Mouse (Mus musculus) monocyte, adult 5-6 weeks (primary cell): Measurements from ENCODE around the gene Ifnar2. TPM values are rescaled to one million over a fixed set of nuclear protein-coding genes. Genes with fewer than 3 reads are reported as not detected.
"Not testable (repeated sequence)": the region's sequence is repeated elsewhere in the genome, so short reads cannot be mapped to it uniquely, and the experiment has no call there.

Experiments used
- ATAC-seq: fragments of 153-309, 156-312 bp; replicated peaks from 2 replicates; pipeline ENCODE4 v1.8.0; 2017; ENCODE audit warnings: mild to moderate bottlenecking; ENCODE audit not compliant: low TSS enrichment, insufficient number of reproducible peaks, severe bottlenecking, poor library complexity, low FRiP score
- total RNA-seq: library from RNA; stranded (forward); fragments of 200-1000, 200-491, 200-594 nt; gene quantifications from 3 replicates; pipeline ENCODE4 v1.2.3, GENCODE M21; 2017

Ifnar2 gene
- total RNA-seq, 1 experiment from 2014 or later, result 243 TPM

GRCm38 (mm10) chr16:91413102-91413844 is 40.7 kb downstream of the Ifnar2 start:
- ATAC-seq, result peak; percentile 70

GRCm38 (mm10) chr16:91415391-91416189 is 43.0 kb downstream of the Ifnar2 start:
- ATAC-seq, result peak; percentile 48; the same call in 1 of the 2 replicates

- no peak for ATAC-seq
Measured at GRCm38 (mm10) chr16:91416357-91416756, 43.8 kb downstream of the Ifnar2 start.

GRCm38 (mm10) chr16:91416938-91417337 is 44.4 kb downstream of the Ifnar2 start:
- ATAC-seq, result no peak

GRCm38 (mm10) chr16:91418531-91418930 is 45.9 kb downstream of the Ifnar2 start:
- no peak for ATAC-seq

- ATAC-seq, result no peak
Measured at GRCm38 (mm10) chr16:91425816-91426215, 53.2 kb downstream of the Ifnar2 start.

- no peak for ATAC-seq
Measured at GRCm38 (mm10) chr16:91426586-91426985, 54.0 kb downstream of the Ifnar2 start.

GRCm38 (mm10) chr16:91427461-91427860 is 54.9 kb downstream of the Ifnar2 start:
- ATAC-seq, result no peak

GRCm38 (mm10) chr16:91428259-91428865 is 55.8 kb downstream of the Ifnar2 start:
- no peak for ATAC-seq

- ATAC-seq, result no peak
Measured at GRCm38 (mm10) chr16:91432720-91433328, 60.2 kb downstream of the Ifnar2 start.

- ATAC-seq, result 0 out of 2 replicates have a peak, but pooled peaks have one; percentile 30
Measured at GRCm38 (mm10) chr16:91433329-91433933, 60.8 kb downstream of the Ifnar2 start.

- ATAC-seq, result no peak
Measured at GRCm38 (mm10) chr16:91434119-91434518, 61.5 kb downstream of the Ifnar2 start.

GRCm38 (mm10) chr16:91438081-91438480 is 65.5 kb downstream of the Ifnar2 start:
- ATAC-seq, result no peak

GRCm38 (mm10) chr16:91438599-91438998 is 66.0 kb downstream of the Ifnar2 start:
- ATAC-seq, result not testable (repeated sequence)

- ATAC-seq, result no peak
Measured at GRCm38 (mm10) chr16:91441366-91441765, 68.8 kb downstream of the Ifnar2 start.

GRCm38 (mm10) chr16:91441811-91442240 is 69.2 kb downstream of the Ifnar2 start:
- ATAC-seq, result no peak

- no peak; the same call in 1 of the 2 replicates for ATAC-seq
Measured at GRCm38 (mm10) chr16:91442446-91442845, 69.9 kb downstream of the Ifnar2 start.

GRCm38 (mm10) chr16:91443211-91443611 is 70.6 kb downstream of the Ifnar2 start:
- no peak for ATAC-seq

- no peak for ATAC-seq
Measured at GRCm38 (mm10) chr16:91444847-91445246, 72.3 kb downstream of the Ifnar2 start.
